Mouse (Mus musculus) heart, embryonic 14.5 days (tissue): ENCODE results near the gene Ralgps1. TPM values are rescaled to one million over a fixed set of nuclear protein-coding genes. Genes with fewer than 3 reads are reported as not detected.

ENCODE experiments used
- ATAC-seq: fragments of 200-750 bp; cut with Nextera tagmentation; 2 replicates; pipeline ENCODE4 v1.8.0; 2017; ENCODE audit warnings: low read depth, moderate TSS enrichment; ENCODE audit not compliant: insufficient number of reproducible peaks, insufficient read depth, low FRiP score
- H3K27ac ChIP-seq, 2 experiments: fragments of 200-500 bp in 1 of 2; fragments of 300-500 bp in 1 of 2; sonication (generic) in 1 of 2; replicated peaks in 1 of 2; 2 replicates each; pipeline ENCODE4 v1.5.1; 2012 to 2014; ENCODE audit warnings: low read depth in 2 of 2, low read length in 2 of 2, control low read depth in 1 of 2, mild to moderate bottlenecking in 1 of 2, mixed read lengths in 1 of 2; ENCODE audit not compliant: control insufficient read depth in 1 of 2, insufficient read depth in 1 of 2
- H3K27me3 ChIP-seq: fragments of 300-500 bp; sonication (generic); 2 replicates; pipeline ENCODE4 v1.6.1; 2014; ENCODE audit warnings: mild to moderate bottlenecking, low read length, control low read depth; ENCODE audit not compliant: control insufficient read depth, insufficient read depth
- H3K36me3 ChIP-seq: fragments of 300-500 bp; sonication (generic); 2 replicates; pipeline ENCODE4 v1.6.1; 2014; ENCODE audit warnings: mild to moderate bottlenecking, control low read depth, low read length, mixed read lengths; ENCODE audit not compliant: control insufficient read depth, insufficient read depth
- H3K4me1 ChIP-seq, 2 experiments: fragments of 200-500 bp in 1 of 2; fragments of 300-500 bp in 1 of 2; sonication (generic) in 1 of 2; 2 replicates each; pipeline ENCODE4 v1.6.1; 2012 to 2014; ENCODE audit warnings: low read length in 2 of 2, control low read depth in 1 of 2, mixed read lengths in 1 of 2; ENCODE audit not compliant: control insufficient read depth in 2 of 2, insufficient read depth in 2 of 2
- H3K4me2 ChIP-seq: fragments of 300-500 bp; sonication (generic); 2 replicates; pipeline ENCODE4 v1.6.1; 2014; ENCODE audit warnings: mild to moderate bottlenecking, low read length
- H3K4me3 ChIP-seq, 2 experiments: fragments of 200-500 bp in 1 of 2; fragments of 300-500 bp in 1 of 2; sonication (generic) in 1 of 2; 2 replicates each; pipeline ENCODE4 v1.5.1; 2012 to 2014; ENCODE audit warnings: low read length in 2 of 2, mild to moderate bottlenecking in 2 of 2, control low read depth in 1 of 2, low read depth in 1 of 2, moderate library complexity in 1 of 2; ENCODE audit not compliant: control insufficient read depth in 1 of 2, insufficient read depth in 1 of 2
- H3K9ac ChIP-seq: fragments of 300-500 bp; sonication (generic); 2 replicates; pipeline ENCODE4 v1.6.1; 2014; ENCODE audit warnings: mild to moderate bottlenecking, low read length
- H3K9me3 ChIP-seq: fragments of 300-500 bp; sonication (generic); 2 replicates; pipeline ENCODE4 v1.6.1; 2016; ENCODE audit warnings: low read length, control low read depth; ENCODE audit not compliant: control insufficient read depth
- WGBS: fragments of 180-500 bp; shearing (Covaris S2); extraction: QIAGEN DNeasy Blood & Tissue Kit; methylation state at CpG from one replicate; pipeline ENCODE4 v1.1.7; 2014; 5-methylcytosine and 5-hydroxymethylcytosine counted together
- polyA plus RNA-seq: library from polyadenylated mRNA; unstranded; fragments of >200 nt; fragmentation: Nextera tagmentation; extraction: Ambion mirVana; gene quantifications from 2 replicates; pipeline ENCODE4 v1.2.1, GENCODE M21; 2014

Gene Ralgps1
- polyA plus RNA-seq, 1 experiment from 2014 or later: 6.7 TPM

GRCm38 (mm10) chr2:33298928-33299327 lies 72.4 kb downstream of the Ralgps1 start:
- Histone ChIP-seq H3K4me1 (peaks cover 10 to 16% of the 10 kb centered on the region in 2 experiments; a peak in 3 of 4 replicates), H3K27ac (no peak overlapping the region), H3K4me3 (no peak overlapping the region), H3K4me2 (no peak overlapping the region), H3K9ac (no peak overlapping the region), H3K9me3 (no peaks in the 10 kb centered on the region), H3K36me3 (no peaks in the 10 kb centered on the region), H3K27me3 (no peaks in the 10 kb centered on the region)
- 86% methylated on average over 4 of the region's 4 CpGs for WGBS
- no peak for ATAC-seq

GRCm38 (mm10) chr2:33295115-33295514 lies 76.2 kb downstream of the Ralgps1 start:
- Histone ChIP-seq H3K27me3 (no peaks in the 10 kb centered on the region), H3K36me3 (no peaks in the 10 kb centered on the region), H3K4me2 (no peak overlapping the region), H3K27ac (no peak overlapping the region), H3K9me3 (no peaks in the 10 kb centered on the region), H3K9ac (no peak overlapping the region), H3K4me1 (peaks cover 14 to 17% of the 10 kb centered on the region in 2 experiments), H3K4me3 (no peak overlapping the region)
- WGBS: 91% methylated on average over 5 of the region's 5 CpGs
- ATAC-seq: no peak

GRCm38 (mm10) chr2:33292057-33292456 lies 79.2 kb downstream of the Ralgps1 start:
- Histone ChIP-seq H3K4me2 (no peak overlapping the region), H3K9ac (no peak overlapping the region), H3K4me3 (no peak overlapping the region), H3K27ac (no peak overlapping the region), H3K9me3 (0 out of 2 replicates have a peak, but pooled peaks cover 5% of the 10 kb centered on the region), H3K27me3 (no peaks in the 10 kb centered on the region), H3K4me1 (peaks cover 12 to 17% of the 10 kb centered on the region in 2 experiments), H3K36me3 (no peaks in the 10 kb centered on the region)
- 56% methylated on average over 2 of the region's 2 CpGs for WGBS
- no peak for ATAC-seq

- Histone ChIP-seq H3K27me3 (no peaks in the 10 kb centered on the region), H3K27ac (no peak overlapping the region), H3K36me3 (no peaks in the 10 kb centered on the region), H3K9ac (no peak overlapping the region), H3K4me2 (no peak overlapping the region), H3K4me3 (no peak overlapping the region), H3K9me3 (0 out of 2 replicates have a peak, but pooled peaks cover 5% of the 10 kb centered on the region), H3K4me1 (peaks cover 12 to 17% of the 10 kb centered on the region in 2 experiments)
- ATAC-seq: no peak
- 70% methylated on average over 8 of the region's 8 CpGs for WGBS
These were observed 80.8 kb downstream of the Ralgps1 start for GRCm38 (mm10) chr2:33290491-33290890.

GRCm38 (mm10) chr2:33288837-33289236 lies 82.4 kb downstream of the Ralgps1 start:
- no peaks in the 10 kb centered on the region for H3K36me3 ChIP-seq
- WGBS: 82% methylated on average over 5 of the region's 5 CpGs
- ATAC-seq: no peak
- H3K9ac ChIP-seq: no peak overlapping the region
- 0 out of 2 replicates have a peak, but pooled peaks cover 5% of the 10 kb centered on the region for H3K9me3 ChIP-seq
- H3K4me3 ChIP-seq: no peak overlapping the region
- no peak overlapping the region for H3K4me2 ChIP-seq
- H3K27me3 ChIP-seq: no peaks in the 10 kb centered on the region
- H3K4me1 ChIP-seq: peaks cover 11 to 14% of the 10 kb centered on the region in 2 experiments
- H3K27ac ChIP-seq: no peak overlapping the region

GRCm38 (mm10) chr2:33283674-33284073 lies 87.6 kb downstream of the Ralgps1 start:
- H3K4me3 ChIP-seq: no peak overlapping the region
- H3K4me2 ChIP-seq: no peak overlapping the region
- no peak for ATAC-seq
- no peaks in the 10 kb centered on the region for H3K27me3 ChIP-seq
- H3K4me1 ChIP-seq: peaks cover 3 to 8% of the 10 kb centered on the region in 2 experiments; a peak in 3 of 4 replicates
- H3K27ac ChIP-seq: no peak overlapping the region
- H3K9ac ChIP-seq: no peak overlapping the region
- H3K36me3 ChIP-seq: no peaks in the 10 kb centered on the region
- WGBS: 74% methylated on average over 2 of the region's 2 CpGs
- 0 out of 2 replicates have a peak, but pooled peaks cover 5% of the 10 kb centered on the region for H3K9me3 ChIP-seq

- 0 out of 2 replicates have a peak, but pooled peaks have one; percentile 40 for ATAC-seq
- Histone ChIP-seq H3K27me3 (no peaks in the 10 kb centered on the region), H3K27ac (0 out of 4 replicates have a peak overlapping the region, but pooled peaks of 1 of the 2 experiments have one; percentile 29), H3K4me1 (peaks cover 3 to 8% of the 10 kb centered on the region in 2 experiments; a peak in 3 of 4 replicates), H3K4me2 (no peak overlapping the region), H3K4me3 (no peak overlapping the region), H3K9ac (no peak overlapping the region), H3K36me3 (no peaks in the 10 kb centered on the region), H3K9me3 (0 out of 2 replicates have a peak, but pooled peaks cover 5% of the 10 kb centered on the region)
- WGBS: 28% methylated on average over 4 of the region's 4 CpGs
These were observed 88.4 kb downstream of the Ralgps1 start for GRCm38 (mm10) chr2:33282877-33283276.

- Histone ChIP-seq H3K4me2 (no peak overlapping the region), H3K27ac (no peak overlapping the region), H3K4me1 (peaks cover 3 to 8% of the 10 kb centered on the region in 2 experiments; a peak in 3 of 4 replicates), H3K4me3 (no peak overlapping the region), H3K9ac (no peak overlapping the region), H3K36me3 (no peaks in the 10 kb centered on the region), H3K9me3 (no peaks in the 10 kb centered on the region), H3K27me3 (no peaks in the 10 kb centered on the region)
- no peak for ATAC-seq
- WGBS: 91% methylated on average over 5 of the region's 5 CpGs
These were observed 89.5 kb downstream of the Ralgps1 start for GRCm38 (mm10) chr2:33281807-33282206.
